Mouse (Mus musculus): ENCODE results near the gene Cd300ld4.
"Not testable (repeated sequence)": the region's sequence is repeated elsewhere in the genome, so short reads cannot be mapped to it uniquely, and the experiment has no call there.

Cd300ld4 gene

GRCm38 (mm10) chr11:115026912-115027311 lies at the start of gene Cd300ld4:
Cd300ld4 (minus strand) TSS chr11:115027012.
- in situ Hi-C loops (cut with MboI; ENCODE audit: unreplicated experiment in 2 of 2) = not testable (repeated sequence)

GRCm38 (mm10) chr11:115075859-115076258 lies 49.0 kb upstream of the Cd300ld4 start:
- in situ Hi-C loops (cut with MboI; ENCODE audit: unreplicated experiment in 2 of 2) = no loop called here

DNA sequence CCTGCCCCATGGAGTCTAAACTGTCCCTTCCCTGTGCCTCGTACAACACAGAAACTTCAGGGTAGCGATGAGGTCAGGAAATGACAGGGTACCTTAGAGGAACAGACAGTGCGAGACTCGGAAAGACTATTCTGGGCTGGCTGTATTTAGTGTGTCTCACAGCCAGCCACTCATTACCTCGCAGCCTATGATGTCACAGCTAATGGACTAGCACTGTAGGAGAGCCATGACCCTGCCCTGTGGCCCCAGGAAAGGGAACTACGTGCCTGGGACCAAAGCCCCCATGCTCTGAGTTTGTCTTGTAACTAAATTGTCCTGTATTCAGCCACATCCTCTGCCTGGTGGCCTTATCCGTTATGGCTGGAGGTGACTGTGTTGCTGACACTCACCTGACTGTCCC lies 48.6 kb upstream of the Cd300ld4 start:
- in situ Hi-C loops (cut with MboI; ENCODE audit: unreplicated experiment in 2 of 2) = no loop called here

GRCm38 (mm10) chr11:115073002-115073401 lies 46.2 kb upstream of the Cd300ld4 start:
- in situ Hi-C loops (cut with MboI; ENCODE audit: unreplicated experiment in 2 of 2) = loop anchor here in 1 of 2 experiments (25.0 kb wide), 1 partner anchor 386 kb away; the partner anchor contains the start of gene Ttyh2

DNA sequence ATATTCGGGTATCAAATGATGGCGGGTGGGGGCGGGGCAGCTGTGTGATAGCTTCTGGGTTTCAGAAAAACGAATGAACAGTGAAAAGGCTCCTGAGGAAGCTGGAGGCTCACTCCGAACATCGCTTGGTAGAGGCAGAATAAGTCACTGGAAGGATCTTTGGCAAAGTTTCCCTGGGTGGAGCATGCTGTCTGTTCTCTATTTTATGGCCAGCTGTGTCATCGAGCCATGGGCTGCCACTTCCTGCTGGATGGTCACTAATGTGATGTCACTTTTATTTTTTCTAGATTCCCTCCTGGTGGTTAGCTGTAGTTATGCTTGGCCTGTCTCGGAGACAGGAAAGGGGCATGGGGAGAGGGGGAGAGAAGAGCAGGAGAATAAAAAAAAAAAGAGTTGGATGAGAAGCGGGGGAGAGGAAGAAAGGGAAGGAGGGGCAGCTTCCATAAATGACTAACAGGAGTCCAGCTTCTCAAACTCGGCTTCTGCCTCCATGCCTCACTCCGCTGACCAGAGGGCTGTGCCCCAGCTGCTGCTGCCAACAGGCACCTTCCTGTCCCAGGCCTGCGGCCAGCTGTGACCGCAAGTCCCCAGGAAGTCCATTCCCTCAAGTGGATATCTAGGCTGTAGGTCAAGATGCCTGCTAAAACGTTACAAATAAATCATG lies 45.0 kb upstream of the Cd300ld4 start:
- in situ Hi-C loops (cut with MboI; ENCODE audit: unreplicated experiment in 2 of 2) = loop anchor here in 1 of 2 experiments (25.0 kb wide), 1 partner anchor 384 kb away; the partner anchor contains the start of gene Ttyh2

DNA sequence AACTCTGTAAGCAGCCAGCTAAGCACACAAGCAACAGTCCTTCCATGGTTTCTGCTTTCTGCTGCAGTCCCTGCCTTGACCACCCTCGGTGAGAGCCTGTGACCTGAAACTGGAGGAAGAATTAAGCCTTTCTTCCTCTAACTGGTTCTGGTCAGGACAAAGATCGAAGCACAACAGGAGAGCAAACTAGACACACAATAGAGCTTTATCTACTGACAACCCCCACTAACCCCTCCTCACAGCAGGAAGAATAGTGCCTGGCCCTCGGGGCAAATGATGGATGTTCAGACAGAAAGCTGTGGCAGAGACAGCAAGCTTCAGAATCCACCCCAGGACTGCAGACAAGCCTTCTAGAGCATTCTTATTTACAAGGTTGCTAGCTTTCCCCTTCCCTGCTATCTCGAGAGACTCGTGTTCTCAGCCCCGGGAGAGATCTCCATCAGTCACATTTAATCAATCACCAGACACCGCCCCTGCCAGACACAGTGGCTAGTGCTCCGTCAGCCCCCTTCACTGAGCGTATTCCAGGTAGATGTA lies 44.3 kb upstream of the Cd300ld4 start:
- in situ Hi-C loops (cut with MboI; ENCODE audit: unreplicated experiment in 2 of 2) = loop anchor here in 1 of 2 experiments (25.0 kb wide), 1 partner anchor 384 kb away; the partner anchor contains the start of gene Ttyh2

GRCm38 (mm10) chr11:115066768-115067167 lies 40.0 kb upstream of the Cd300ld4 start:
- in situ Hi-C loops (cut with MboI; ENCODE audit: unreplicated experiment in 2 of 2) = loop anchor here in 1 of 2 experiments (25.0 kb wide), 1 partner anchor 379 kb away; the partner anchor contains the start of gene Ttyh2

DNA sequence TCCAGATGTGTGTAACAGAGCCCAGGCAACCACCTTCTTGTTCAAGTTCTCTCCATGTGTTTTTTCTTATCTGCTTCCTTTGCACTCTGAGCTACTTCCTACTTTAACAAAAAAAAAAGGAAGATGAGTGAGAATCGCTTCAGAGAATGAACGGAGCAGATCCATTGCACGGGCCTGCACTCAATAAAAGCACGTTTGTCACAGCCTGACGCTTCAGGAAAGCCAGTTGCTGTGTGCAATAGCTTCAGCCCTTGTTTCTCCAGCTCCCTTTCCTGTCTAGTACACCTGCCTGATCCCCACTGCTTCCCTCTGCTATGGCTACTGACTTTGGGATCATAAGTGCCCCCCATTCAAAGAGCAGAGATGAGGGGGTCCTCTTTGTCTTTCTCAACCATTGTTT lies 35.3 kb upstream of the Cd300ld4 start, which contains the start of gene Cd300e:
Cd300e (minus strand) TSS at position 101 of the 400 bp plus-strand sequence.
- in situ Hi-C loops (cut with MboI; ENCODE audit: unreplicated experiment in 2 of 2) = loop anchor here in 1 of 2 experiments (25.0 kb wide), 1 partner anchor 375 kb away; the partner anchor contains the start of gene Ttyh2

DNA sequence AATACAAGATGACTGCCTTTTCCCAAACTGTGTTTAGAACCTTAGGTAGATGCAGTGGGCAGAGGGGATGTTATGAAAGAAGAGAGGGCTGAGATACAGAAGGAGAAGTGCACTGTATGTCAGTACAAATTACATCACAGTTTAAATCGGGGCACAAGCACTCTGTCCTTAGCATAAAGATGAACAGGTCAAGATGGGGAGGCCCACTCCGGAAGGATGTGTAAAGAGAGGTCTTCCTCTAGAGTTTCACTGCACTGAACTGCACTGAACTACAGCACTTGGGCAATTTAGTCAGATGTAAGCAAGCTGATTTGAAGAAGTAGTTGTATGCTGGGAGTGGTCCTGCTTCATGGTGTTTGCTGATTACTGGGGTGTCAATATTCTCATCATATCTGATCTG lies 33.0 kb upstream of the Cd300ld4 start:
- in situ Hi-C loops (cut with MboI; ENCODE audit: unreplicated experiment in 2 of 2) = loop anchor here (10.0 to 25.0 kb wide), 2 partner anchors 245 to 372 kb away; partner anchors contain the start of gene Ttyh2 (in 1 of the 2)

DNA sequence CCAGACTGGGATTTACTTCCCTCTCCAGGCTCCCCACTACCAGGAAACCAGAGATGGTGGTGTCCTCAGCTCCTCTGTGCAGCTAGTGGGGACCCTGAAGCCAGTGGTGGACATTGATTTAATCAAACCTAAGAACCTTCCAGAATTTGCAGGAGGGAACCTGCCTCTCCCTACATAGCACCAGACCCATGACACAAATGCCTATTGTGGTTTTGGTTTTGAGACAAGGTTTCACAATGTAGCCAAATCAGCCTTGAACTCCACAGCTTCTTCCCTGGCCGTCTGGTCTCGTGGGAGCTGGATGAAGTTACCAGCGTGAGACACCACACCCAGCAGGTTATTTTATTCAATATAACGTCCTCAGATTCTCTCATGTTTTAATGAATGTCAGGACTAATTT lies 31.9 kb upstream of the Cd300ld4 start:
- in situ Hi-C loops (cut with MboI; ENCODE audit: unreplicated experiment in 2 of 2) = loop anchor here (10.0 to 25.0 kb wide), 2 partner anchors 244 to 371 kb away; partner anchors contain the start of gene Ttyh2 (in 1 of the 2)

GRCm38 (mm10) chr11:115054537-115054936 lies 27.7 kb upstream of the Cd300ld4 start:
- in situ Hi-C loops (cut with MboI; ENCODE audit: unreplicated experiment in 2 of 2) = loop anchor here (10.0 to 25.0 kb wide), 2 partner anchors 240 to 367 kb away; partner anchors contain the start of gene Ttyh2 (in 1 of the 2)

- in situ Hi-C loops (cut with MboI; ENCODE audit: unreplicated experiment in 2 of 2) = loop anchor here (10.0 to 25.0 kb wide), 2 partner anchors 238 to 366 kb away; partner anchors contain the start of gene Ttyh2 (in 1 of the 2)
Measured at GRCm38 (mm10) chr11:115052991-115053390, 26.2 kb upstream of the Cd300ld4 start.

DNA sequence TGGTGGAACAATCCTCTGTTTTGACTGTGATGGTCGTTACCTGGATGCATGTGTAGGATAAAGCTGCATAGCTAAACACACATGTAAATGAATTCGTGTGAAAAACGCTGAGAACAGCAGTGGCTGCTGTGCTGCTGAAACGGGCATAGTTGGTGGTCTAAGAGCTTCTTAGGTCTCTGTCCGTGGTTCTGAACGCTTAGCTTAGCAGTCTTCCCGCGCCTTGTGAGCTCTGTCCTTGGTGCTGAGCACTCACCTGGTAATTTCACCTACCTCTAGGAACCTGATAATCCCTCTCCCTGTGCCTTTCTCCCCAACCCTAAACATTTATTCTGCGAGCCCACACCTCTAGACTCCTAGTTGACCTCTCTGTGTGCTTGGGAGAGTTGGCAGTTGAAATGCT lies 25.4 kb upstream of the Cd300ld4 start:
- in situ Hi-C loops (cut with MboI; ENCODE audit: unreplicated experiment in 2 of 2) = loop anchor here (10.0 to 25.0 kb wide), 2 partner anchors 237 to 365 kb away; partner anchors contain the start of gene Ttyh2 (in 1 of the 2)

DNA sequence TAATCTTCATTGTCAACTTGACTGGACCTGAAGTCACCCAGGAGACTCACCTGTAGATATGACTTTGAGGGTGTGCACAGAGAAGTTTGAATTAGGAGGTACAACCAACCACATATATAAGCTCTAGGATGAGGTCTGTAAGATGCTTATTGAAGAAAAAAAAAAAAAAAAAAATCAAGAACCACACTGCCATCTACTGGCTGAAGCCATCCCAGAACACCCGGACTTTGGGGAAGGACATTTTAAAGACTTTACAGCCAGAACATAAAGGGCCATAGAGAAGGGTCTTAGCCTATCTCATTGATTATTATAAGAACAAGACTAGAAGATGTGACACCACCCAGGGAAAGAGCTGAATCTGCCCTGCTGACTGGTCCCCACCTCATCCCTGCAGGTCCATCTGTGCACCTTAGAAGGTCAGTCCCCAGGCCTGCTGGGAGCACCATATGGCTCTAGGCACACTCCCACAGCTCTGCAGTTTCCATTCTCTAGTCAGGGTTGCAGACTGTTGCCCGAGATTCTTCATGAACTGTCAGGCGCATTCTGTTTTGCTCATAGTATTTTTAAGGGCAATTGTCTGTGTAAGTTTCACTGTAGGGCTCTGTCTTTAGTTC lies 22.6 kb upstream of the Cd300ld4 start:
- in situ Hi-C loops (cut with MboI; ENCODE audit: unreplicated experiment in 2 of 2) = no loop called here

DNA sequence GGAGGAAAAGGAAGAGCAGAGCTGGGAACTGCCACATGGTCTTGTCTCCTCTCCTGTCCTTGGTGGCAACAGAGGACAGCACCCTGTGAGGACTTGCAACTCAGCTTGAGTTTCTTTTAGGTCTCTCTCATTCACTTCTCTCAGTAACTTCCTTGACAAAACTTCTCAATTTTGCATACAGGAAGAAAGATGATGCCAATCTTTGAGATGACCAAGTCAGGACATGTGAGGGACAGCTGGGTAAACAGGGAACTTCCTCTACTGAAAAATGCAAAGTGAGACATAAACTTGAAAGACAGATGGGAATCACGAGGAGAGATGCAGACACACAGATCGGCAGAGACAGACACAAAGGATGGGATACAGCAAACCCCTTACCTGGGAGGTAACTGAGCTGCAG lies 21.4 kb upstream of the Cd300ld4 start, which contains the start of gene Cd300ld3:
Cd300ld3 (minus strand) TSS at position 151 of the 400 bp plus-strand sequence.
- in situ Hi-C loops (cut with MboI; ENCODE audit: unreplicated experiment in 2 of 2) = no loop called here

GRCm38 (mm10) chr11:115037669-115038068 lies 10.9 kb upstream of the Cd300ld4 start, which contains the start of gene Cd300ld5:
Cd300ld5 (minus strand) TSS chr11:115037769.
- in situ Hi-C loops (cut with MboI; ENCODE audit: unreplicated experiment in 2 of 2) = not testable (repeated sequence)

DNA sequence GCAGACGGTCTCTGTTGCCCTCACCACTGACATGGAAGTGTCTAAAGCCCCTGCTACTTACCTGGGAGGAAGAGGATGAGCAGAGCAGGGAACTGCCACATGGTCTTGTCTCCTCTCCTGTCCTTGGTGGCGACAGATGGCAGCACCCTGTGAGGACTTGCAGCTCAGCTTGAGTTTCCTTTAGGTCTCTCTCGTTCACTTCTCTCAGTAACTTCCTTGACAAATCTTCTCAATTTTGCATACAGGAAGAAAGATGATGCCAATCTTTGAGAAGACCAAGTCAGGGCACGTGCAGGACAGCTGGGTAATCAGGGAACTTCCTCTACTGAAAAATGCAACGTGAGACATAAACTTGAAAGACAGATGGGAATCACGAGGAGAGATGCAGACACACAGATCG lies 10.7 kb downstream of the Cd300ld4 start, which contains the start of gene Cd300ld2:
Cd300ld2 (minus strand) TSS at position 101 of the 400 bp plus-strand sequence.
- in situ Hi-C loops (cut with MboI; ENCODE audit: unreplicated experiment in 2 of 2) = not testable (repeated sequence)

GRCm38 (mm10) chr11:115004070-115004469 lies 22.7 kb downstream of the Cd300ld4 start:
- in situ Hi-C loops (cut with MboI; ENCODE audit: unreplicated experiment in 2 of 2) = no loop called here

DNA sequence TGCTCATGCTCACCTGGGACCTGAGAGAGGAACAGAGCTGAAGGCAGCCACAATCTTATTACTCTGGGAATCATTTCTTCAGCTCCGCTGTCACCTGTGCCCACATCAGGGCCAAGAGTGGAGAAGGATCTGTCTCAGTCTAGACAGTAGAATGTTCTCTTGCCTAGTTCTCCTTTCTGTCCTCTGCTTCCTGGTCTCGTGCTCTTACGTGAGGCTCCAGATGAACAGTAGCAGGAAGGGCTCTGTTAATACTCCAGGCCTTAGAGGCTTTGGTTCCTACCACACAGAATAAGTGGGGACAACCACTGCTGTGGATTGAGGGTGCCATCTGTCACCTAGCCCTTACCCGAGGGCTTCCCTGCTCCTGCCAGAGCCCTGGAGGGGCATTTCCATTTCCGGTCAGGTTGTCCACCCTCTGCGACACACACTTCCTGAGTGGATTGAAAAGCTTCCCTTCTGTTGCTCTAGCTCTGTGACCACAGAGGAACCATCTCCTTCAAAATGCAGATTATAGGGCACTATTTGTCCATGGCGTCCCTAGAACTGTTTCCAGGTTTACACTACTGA lies 25.3 kb downstream of the Cd300ld4 start, which contains the start of gene Cd300c2:
Cd300c2 (minus strand) TSS at position 407 of the 567 bp plus-strand sequence.
- in situ Hi-C loops (cut with MboI; ENCODE audit: unreplicated experiment in 2 of 2) = no loop called here

GRCm38 (mm10) chr11:114989793-114990192 lies 37.0 kb downstream of the Cd300ld4 start, which contains the start of gene Cd300ld:
Cd300ld (minus strand) TSS chr11:114989922.
- in situ Hi-C loops (cut with MboI; ENCODE audit: unreplicated experiment in 2 of 2) = no loop called here

Data from v-Abl transformed pro-B cells (cell line).